Mouse (Mus musculus) T-helper 1 cell (primary cell): ENCODE measurements at regions not wholly inside any gene's neighbourhood (a gene's known extent, or its start where the extent isn't known, plus 50 kb on each side); places are given as distances from the start of the nearest gene placed in this dataset.
"Not testable (repeated sequence)": the region's sequence is repeated elsewhere in the genome, so short reads cannot be mapped to it uniquely, and the experiment has no call there.

ENCODE experiments used
- in situ Hi-C: fragments of 300-600 bp; cut with MboI, MseI; formaldehyde crosslinking; loops from one replicate; pipeline ENCODE4 v1.15.1; 2025; ENCODE audit warnings: high pct_unique_total_duplicates

DNA sequence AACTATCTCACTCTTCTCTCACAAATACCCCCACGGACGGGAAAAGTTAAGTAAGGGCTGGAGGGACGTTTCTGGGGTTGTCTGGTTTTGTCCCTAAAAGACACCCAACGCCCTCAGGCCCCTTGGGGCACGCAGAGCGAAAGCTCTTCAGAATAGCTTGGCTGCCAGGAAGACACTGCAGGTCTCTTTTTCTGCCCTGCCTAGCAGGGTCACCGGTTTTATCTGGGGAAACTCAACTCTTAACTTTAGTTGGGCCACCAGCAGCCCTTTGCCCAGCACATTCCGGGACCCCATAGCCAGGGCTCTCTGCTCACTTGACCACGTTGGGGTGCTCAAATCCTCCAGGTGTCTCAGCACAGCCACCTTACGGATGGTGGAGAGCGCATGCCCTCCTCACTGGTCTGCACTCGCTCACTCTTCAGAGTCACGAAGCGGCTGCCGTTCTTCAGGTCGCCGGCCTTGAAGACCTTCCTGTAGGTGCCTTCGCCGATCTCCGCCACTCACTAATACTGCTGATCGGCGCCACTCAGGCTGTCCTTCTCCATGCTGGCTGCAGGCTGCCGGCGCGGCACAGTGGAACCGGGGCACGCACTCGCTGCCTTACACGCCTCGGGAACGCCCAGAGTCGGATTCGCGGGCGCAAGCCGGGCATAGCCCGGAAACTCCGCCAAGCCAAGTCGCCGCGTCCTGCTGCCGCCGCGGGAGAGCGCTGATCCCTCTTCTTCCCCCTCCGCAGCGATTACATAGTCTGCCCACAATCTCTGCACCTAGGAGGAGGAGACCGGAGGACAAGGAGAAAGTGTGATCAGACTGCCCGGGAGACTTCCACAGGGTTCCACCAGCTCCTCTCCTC lies 83.0 kb downstream of the Ulbp1 start:
- in situ Hi-C loops, result no loop called here

DNA sequence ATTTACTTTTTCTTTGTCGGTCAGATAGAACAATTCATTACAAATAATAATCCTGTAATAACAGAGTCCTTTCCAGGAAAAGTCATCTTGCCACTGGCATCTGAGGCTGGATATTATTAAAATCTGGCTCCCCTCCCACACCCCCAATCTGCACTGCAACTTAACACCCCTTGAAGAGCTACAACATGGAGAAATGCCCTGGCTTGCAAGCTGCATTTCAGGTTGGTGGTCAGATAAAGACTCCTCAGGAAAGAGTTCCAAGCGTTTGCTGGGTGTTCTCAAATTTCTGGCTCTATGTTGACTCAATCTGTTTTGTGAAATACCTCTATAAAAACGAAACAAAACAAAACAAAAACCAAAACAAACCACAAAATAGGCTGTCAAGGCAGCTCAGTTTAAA lies 114.6 kb downstream of the Ulbp1 start:
- in situ Hi-C loops, result not testable (repeated sequence)

DNA sequence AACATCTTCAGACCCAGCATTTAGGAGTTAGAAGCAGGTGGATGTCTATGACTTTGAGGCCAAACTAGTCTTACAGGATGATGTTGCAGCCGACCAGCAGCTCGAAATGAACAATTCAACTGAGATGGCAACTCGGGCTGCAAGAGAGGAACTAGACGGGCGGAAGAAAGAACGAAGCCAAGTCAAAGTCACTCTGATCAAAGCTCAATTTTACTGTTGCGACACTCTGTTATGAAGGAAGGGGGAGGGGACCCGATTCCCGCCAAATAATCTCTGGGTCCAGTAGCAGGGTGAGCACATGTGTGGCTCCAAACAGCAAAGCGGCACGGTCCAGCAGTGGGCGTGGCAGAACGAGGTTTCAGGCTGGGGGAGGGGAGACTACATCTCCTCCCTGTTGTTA lies 129.1 kb downstream of the Ulbp1 start:
- in situ Hi-C loops, result not testable (repeated sequence)

DNA sequence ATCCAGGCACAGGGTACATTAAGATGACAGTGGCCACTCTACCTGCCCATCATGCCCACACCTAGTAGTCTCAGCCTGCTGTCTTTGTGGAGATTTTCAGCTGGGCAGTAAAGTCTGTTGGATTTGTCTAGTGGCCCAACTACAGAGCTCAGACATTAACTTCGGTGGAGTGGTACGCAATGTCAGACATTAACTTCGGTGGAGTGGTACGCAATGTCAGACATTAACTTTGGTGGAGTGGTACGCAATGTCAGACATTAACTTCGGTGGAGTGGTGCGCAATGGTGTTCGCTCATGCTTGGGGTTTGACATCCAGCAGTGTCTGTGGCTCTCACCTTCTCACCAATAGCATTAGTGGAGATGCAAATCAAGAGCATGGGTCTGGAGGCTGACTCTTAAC lies 129.7 kb downstream of the Ulbp1 start:
- in situ Hi-C loops, result not testable (repeated sequence)

DNA sequence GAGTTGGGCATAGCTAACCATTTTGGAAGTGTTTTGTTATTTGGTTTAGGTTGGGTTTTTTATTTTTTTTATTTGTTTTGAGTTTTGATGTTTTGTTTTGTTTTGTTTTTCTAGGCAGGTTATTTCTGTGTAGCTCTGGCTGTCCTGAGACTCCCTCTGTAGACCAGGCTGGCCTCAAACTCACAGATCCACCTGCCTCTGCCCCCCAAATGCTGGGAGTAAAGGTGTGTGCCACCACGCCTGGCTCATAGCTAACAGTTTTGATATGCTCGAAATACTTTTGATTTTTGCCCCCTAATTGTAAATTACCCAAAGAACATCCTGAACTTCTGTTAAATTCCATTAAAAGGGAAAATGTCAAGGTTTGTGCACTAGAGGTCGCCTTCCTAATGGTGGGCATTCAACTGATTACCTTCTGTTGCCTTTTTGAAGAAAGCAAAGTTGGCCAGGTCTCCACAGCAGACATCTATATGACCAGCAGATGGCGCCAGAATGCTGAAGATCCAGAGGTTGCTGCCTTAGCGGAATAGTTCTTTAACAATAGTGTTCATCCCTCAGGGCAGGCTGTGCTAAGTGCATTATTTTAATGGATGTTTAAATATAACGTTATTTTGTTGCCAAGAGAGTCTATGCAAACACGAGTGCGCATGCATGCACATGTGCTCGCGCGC lies 121.2 kb upstream of the Cnksr3 start:
- in situ Hi-C loops, result loop anchor here (5.0 to 10.0 kb wide), 2 partner anchors 104 to 292 kb away; no protein-coding TSS in a partner anchor

DNA sequence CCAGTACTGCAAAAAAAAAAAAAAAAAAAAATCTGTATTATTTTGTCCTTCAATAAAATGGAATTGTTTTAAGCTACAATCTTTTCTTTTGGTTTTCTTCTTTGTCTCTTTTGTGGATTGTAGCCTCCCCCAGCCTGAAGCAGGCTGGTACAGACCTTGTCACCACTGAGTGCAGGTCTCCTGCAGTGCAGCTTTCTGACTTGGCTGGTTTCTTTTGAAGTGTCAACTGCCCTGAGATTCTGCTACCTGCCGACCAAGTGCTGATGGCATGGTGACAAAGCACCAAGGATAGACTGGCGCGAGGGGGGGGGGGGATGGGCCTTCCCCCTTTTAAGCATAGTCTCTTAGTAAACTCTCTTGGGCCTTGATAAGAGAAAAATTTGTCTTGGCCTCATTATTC lies 116.2 kb upstream of the Cnksr3 start:
- in situ Hi-C loops, result no loop called here

DNA sequence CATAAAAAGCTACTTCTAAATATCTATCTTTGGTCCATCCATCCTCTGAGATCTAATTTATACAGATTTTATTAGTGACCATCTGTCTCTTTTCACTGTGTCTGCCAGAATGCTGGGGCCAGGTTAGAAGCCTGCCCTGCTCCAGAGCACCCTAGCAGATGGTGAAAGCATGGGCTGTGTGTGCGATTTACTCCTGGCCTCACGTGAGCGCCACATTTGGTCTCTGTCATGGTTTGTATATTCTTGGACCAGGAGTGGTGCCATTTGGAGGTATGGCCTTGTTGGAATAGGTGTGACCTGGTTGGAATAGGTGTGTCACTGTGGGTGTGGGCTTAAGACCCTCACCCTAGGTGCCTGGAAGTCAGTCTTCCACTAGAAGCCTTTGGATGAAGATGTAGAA lies 115.0 kb upstream of the Cnksr3 start:
- in situ Hi-C loops, result not testable (repeated sequence)

DNA sequence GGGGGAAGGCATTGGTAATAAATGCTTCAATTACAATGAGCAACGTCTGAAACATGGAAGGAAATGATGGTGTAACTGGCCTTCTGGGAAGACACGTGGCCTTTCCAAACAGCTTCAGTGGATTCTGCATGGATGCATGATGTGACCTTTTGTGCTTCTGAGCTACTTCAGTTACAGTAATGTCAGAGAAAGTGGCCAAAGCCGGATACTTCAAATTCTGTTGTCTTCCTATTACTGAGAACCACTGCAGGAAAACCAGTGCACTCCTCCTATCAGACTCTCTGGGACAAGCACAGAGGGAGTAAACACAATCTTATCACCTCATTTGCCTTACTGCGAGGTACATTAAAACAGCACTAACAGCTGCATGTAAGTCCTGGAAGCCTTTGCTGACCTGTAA lies 113.0 kb upstream of the Cnksr3 start:
- in situ Hi-C loops, result no loop called here

DNA sequence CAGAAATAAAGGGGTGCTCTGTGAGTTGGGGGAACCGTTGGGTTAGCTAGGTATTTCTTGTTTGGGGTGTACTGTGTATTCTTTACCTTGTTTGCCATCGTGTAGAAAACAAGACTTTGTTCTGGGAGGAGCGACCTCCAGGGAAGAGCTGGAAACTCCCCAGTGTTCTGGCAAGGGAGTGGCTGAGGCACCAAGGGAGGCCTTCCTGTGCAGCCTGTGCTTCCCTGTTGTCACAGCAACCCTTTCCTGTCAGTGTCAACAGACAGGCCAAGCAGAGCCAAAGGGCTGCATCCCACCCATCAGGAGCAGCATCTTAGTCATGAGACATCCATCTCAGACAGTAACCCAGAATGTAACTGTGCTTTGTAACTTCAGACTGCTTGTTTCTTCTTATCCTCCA lies 111.2 kb upstream of the Cnksr3 start:
- in situ Hi-C loops, result no loop called here

DNA sequence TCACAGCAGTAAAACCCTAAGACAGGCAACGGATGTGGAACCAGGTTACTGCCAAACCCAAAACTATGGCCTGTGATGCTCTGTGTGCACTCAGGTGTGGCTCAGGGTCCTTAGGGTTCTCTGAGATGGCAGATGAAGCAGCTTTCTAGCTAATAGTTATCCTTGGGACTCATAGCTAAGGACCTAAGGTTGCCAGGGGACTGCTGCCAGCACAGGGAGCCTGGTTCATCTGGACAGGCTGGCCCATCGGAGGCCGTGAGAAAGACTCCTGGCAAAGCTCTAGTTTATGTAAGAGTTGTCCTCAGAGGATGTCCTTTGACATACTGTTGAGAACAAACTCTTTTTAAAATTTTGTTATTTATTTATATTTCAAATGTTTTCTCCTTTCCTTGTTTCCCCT lies 97.9 kb upstream of the Cnksr3 start:
- in situ Hi-C loops, result no loop called here

DNA sequence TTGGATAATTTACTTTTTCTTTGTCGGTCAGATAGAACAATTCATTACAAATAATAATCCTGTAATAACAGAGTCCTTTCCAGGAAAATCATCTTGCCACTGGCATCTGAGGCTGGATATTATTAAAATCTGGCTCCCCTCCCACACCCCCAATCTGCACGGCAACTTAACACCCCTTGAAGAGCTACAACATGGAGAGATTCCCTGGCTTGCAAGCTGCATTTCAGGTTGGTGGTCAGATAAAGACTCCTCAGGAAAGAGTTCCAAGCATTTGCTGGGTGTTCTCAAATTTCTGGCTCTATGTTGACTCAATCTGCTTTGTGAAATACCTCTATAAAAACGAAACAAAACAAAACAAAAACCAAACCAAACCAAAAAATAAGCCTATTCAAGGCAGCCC lies 93.8 kb upstream of the Cnksr3 start:
- in situ Hi-C loops, result not testable (repeated sequence)

DNA sequence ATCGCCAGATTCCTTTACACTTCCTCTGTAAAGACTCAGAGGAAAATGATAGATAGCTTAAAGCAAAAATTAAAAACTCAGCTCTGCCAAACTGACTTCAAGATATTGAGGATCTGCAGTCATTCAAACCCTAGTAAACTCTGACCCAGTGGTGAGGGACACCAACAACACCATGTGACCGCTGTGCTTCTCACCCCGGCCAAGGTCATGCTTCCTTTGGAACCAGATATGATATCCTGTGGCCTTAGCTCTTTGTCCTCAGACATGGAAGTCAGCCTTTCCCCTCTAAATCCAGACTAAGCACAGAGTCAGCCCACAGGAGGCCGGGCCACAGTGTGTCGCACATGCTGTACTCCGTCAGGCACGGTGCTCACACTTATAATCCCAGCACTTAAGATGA lies 86.3 kb upstream of the Cnksr3 start:
- in situ Hi-C loops, result loop anchor here (10.0 kb wide), 1 partner anchor 1404 kb away; no protein-coding TSS in a partner anchor

DNA sequence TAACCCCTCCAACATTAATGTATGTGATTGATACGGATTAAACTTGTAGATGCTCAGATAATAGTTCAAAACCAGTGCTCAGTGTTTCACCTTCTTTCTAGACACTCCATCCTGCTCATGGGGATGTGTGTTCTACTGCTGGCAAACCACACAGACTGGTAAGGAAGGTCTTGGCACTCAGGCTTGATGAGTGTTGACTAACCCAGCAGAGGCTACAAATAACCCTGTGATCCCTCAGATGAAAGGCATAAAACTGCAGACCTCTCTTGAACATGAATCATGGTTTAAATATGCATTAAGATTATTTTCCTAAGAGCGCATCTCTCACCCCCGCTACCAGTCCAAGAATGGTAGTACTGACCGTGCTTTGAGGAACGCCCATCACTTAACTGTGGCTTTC lies 83.9 kb upstream of the Cnksr3 start:
- in situ Hi-C loops, result loop anchor here (10.0 kb wide), 1 partner anchor 1401 kb away; no protein-coding TSS in a partner anchor

DNA sequence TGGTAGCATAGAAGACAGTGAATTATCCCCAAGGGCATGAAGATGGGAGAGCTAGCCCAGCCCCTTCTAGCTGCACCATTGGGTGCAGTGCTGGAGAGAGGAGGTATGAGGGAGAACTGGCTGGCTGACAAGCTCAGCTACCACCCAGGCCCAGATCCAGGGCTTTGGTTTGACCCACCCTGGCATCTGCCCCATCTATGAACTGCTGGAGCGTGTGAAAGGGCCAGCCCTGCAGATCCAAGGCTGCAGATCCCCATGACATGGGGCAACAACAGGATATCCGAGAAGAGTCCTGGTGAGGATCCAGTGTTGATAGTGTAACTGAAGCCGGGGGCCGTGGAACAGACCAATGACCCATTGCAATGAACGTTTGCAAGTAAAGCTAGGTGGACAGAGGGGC lies 81.2 kb upstream of the Cnksr3 start:
- in situ Hi-C loops, result loop anchor here (10.0 kb wide), 1 partner anchor 1398 kb away; no protein-coding TSS in a partner anchor

DNA sequence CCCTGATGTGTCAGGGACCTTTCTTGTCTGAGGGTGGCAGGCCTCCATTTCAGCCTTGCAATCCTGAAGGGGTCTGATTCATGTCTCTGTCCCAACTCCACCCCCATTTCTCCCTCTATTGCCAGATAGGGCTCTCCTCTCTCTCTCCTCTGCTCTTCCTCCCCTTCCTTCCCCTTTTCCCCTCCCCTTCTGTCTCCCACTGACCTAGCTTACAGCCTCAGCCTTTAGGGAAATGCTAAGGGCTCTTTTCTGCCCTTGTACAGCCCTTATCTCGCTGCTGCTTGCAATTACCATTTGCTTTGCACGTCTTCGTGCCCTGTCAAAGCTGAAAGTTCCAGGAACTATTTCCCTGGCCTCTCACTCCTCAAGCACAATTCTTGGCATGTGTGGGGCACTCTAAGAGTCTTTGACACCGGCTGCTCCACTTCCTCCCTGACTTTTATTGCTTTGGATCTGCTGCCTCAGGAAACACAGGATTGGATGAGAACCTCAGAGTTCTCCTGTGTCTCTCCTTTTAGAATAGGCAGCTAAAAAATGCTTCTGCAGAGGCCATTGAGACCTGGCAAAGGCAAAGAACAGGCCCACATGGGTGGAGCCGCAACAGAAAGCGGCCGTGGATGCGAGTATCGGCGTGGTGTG lies 77.9 kb upstream of the Cnksr3 start:
- in situ Hi-C loops, result loop anchor here (10.0 kb wide), 1 partner anchor 1395 kb away; no protein-coding TSS in a partner anchor

DNA sequence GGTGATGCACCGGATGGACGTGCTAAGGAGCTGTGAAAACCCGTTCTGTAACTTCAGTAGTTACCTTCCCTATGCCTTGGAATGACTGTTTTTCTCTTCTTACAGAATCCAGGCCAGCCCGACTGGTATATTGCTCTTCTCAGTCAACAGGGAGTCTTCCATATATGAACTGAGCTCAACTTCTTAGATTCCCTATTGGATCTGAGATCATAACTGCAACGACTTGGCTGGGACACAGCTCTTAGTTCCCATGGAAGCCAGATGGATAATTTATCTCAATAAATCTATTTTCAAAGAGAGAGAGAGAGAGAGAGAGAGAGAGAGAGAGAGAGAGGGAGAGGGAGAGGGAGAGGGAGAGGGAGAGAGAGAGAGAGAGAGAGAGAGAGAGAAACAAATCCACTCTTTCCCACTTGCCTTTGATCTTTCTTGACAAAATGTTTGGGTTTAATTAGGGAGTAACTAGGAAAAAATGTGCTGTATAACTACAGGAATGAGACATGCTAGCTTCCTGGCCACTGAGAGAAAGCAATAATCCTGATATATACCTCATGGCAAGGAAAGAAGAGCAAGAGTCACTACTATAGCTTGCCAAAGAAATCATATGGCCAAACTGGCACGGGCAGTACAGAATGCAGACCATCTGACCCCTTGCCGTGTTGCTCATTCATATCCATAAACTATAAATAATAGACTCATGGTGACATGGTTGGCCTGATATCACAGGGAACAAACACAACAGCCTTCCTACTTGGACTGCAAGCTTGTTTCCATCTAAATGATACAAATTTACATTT lies 73.3 kb upstream of the Cnksr3 start:
- in situ Hi-C loops, result no loop called here

DNA sequence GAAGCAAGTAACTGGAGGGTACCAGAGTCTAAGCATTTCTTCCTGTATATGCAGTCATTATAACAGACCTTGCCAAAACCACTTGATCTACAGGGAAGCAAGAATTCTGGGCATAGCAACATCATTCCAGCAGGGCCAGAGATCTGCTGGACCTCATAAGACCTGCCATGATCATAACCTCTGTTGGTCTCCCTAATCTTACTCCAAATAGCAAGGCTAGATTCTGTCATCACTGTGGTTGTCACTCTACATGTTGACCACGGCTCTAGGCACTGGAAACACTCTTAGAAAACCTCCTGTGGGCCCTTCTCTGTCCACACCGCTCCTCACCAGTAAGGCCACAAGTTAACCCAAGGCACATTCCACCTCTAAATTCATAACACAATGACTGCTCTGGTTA lies 68.4 kb upstream of the Cnksr3 start:
- in situ Hi-C loops, result no loop called here

DNA sequence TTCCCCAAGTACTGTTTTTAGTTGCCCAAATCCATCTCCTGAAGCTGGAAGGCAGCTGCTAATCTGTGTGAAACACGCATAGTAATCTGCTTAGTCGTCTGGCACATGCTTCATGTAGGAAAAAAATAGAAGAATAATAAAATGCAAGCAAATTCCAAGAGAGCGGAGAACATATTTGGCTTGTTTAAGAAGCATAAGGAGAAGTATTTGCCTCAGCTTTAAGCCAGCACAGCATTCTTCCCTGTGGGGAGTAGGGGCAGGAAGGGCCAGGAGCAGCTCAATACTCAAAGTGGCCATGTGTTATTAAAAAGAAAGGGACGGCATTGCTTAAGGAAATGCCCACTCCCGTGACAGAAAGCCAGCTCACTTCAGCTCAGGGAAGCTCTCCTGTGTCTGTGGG lies 66.8 kb upstream of the Cnksr3 start:
- in situ Hi-C loops, result no loop called here

DNA sequence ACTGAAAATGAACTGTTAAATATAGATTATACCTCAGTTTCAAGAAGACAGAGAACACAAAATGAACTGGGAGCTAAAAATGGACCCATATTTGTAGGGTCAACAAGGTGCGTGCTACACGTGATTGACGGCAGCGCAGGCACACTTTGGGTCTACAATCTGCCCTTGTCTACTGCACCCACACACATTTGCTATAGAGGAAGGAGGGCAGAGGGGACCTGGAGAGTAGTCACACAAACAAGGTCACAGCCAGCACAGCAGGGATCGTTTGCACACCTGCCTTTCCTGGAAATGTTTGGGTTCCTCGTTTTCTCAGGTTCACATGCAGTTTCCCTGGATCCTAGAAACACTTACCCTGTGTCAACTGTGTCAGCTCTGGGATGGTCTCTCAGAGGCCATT lies 63.3 kb upstream of the Cnksr3 start:
- in situ Hi-C loops, result no loop called here

DNA sequence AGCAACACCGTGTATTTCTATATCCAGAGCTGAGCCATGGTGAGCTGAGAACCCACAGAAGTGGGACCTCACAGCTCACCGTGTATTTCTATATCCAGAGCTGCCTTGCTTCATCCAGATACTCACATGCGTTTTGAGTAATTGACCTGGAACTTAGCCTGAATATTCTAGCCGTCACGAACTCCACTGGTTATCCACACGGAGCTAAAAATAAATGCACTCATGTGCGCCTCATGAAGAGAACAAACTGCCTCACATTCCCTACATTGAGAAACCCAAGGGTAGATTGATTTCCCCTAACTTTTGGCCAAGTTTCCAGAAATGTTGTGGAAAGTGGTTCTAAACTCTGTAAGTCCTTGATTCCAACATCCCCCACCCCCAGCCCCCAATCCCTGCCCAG lies 62.4 kb upstream of the Cnksr3 start:
- in situ Hi-C loops, result no loop called here

DNA sequence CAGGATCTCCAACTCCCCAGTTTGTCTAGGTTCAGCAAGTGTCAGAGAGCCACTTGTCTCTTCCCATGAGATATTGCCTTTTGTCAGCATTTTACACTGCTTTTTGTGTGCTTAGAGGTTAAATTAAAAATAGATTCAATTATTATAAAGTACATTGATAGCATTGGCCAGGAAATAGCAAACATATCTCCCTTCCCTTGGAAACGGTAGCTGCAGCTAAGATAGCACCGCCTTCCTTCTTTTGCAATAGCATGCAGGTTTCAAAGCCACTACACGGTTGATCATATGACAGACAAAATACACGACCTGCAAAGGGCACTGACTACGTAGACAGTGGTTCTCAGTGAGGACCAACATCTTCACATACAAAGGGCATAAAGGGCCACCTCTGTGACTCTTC lies 59.1 kb upstream of the Cnksr3 start:
- in situ Hi-C loops, result no loop called here
